Mouse (Mus musculus): ENCODE data around the gene Dhx29. TPM values are rescaled to one million over a fixed set of nuclear protein-coding genes. Genes with fewer than 3 reads are reported as not detected.

Dhx29 gene
- polyA plus RNA-seq, 1 experiment from 2014 or later = 21.3 TPM

DNA sequence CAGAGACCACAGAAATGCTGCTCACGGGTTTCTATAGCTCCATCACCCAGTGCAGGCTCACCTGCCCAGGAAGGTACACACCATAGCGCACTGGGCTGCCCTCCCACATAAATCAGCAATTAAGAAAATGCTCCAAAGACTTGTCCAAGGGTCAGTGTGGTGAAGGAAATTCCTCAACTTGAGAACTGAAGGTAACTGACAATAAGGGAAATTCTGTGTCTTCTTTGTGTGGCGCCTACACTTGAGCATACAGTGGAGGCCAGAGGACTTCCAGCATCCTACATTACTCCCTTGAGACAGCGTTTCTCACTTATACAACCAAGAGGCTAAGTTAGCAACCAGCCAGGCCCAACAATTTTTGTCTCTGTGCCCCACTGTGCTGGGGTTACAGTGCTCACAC, 1.3 kb upstream of the Dhx29 start:
- no peak for ATAC-seq (ENCODE audit: low read depth)
- no peaks in the 10 kb centered on the region for H3K9me3 ChIP-seq (ENCODE audit: control insufficient read depth, low read length)
- H3K36me3 ChIP-seq (ENCODE audit: control insufficient read depth, insufficient read depth, low read length) = peaks cover 19% of the 10 kb centered on the region
- H3K27ac ChIP-seq (replicated peaks; ENCODE audit: low read depth, low read length) = no peak overlapping the region
- H3K9ac ChIP-seq (ENCODE audit: low read depth, low read length) = peak overlapping the region; percentile 86
- H3K4me2 ChIP-seq (ENCODE audit: low read depth, low read length) = peak overlapping the region; percentile 73
- H3K4me3 ChIP-seq (ENCODE audit: low read depth, low read length) = peak overlapping the region; percentile 74
- no peak for DNase-seq (ENCODE audit: low spot score)
- WGBS = 75% methylated on average over 4 of the region's 4 CpGs
- peaks cover 11% of the 10 kb centered on the region for H3K4me1 ChIP-seq (ENCODE audit: control insufficient read depth, insufficient read depth, low read length)
- H3K27me3 ChIP-seq (replicated peaks; ENCODE audit: control insufficient read depth, insufficient read depth, low read length) = no peaks in the 10 kb centered on the region

GRCm38 (mm10) chr13:112926796-112927195, 458 bp upstream of the Dhx29 start:
- no peaks in the 10 kb centered on the region for H3K27me3 ChIP-seq (replicated peaks; ENCODE audit: control insufficient read depth, insufficient read depth, low read length)
- DNase-seq (ENCODE audit: low spot score) (peak; percentile 46), ATAC-seq (ENCODE audit: low read depth) (no peak)
- peaks cover 11% of the 10 kb centered on the region for H3K4me1 ChIP-seq (ENCODE audit: control insufficient read depth, insufficient read depth, low read length)
- peak overlapping the region; percentile 74 for H3K4me3 ChIP-seq (ENCODE audit: low read depth, low read length)
- H3K9ac ChIP-seq (ENCODE audit: low read depth, low read length) = peak overlapping the region; percentile 86
- peak overlapping the region; percentile 86 for H3K27ac ChIP-seq (replicated peaks; ENCODE audit: low read depth, low read length)
- peak overlapping the region; percentile 73 for H3K4me2 ChIP-seq (ENCODE audit: low read depth, low read length)
- no peaks in the 10 kb centered on the region for H3K9me3 ChIP-seq (ENCODE audit: control insufficient read depth, low read length)
- WGBS = under 1% methylated on average over 19 of the region's 19 CpGs
- peaks cover 21% of the 10 kb centered on the region for H3K36me3 ChIP-seq (ENCODE audit: control insufficient read depth, insufficient read depth, low read length)

DNA sequence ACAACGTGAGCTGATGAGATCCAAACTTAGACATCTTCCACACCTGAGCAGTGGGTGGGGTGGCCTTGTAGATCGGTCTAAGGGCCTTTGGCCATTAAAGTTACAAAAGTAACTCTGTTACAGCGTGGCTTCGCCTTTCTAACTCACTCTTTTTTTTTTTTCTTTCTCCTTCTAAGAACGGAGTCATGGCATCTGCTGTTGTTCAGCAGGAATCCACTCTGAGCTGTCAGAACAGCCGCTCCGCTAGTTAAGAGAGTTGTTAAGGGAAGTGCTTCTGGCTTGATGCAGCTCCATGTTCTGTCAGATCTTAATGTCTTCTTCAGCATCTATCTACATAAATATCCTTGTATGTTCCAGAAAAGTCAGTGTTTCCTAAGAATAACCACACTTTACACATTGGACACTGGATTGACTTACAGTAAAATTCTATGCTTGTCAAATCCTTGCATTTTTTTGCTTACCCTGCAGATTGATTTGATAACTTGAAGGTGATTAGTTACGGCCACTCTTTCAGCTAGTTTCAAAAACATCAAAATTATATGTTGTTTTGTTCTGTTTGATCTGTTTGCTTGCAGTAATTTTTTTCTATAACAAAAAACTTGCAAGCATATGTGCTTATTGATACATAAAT, 899 bp downstream of the Dhx29 start:
- H3K27me3 ChIP-seq (replicated peaks; ENCODE audit: control insufficient read depth, insufficient read depth, low read length) = no peaks in the 10 kb centered on the region
- 6% methylated on average over 8 of the region's 8 CpGs for WGBS
- peak overlapping the region; percentile 86 for H3K9ac ChIP-seq (ENCODE audit: low read depth, low read length)
- H3K27ac ChIP-seq (replicated peaks; ENCODE audit: low read depth, low read length) = peak overlapping the region; percentile 86
- ATAC-seq (ENCODE audit: low read depth) = no peak
- H3K4me2 ChIP-seq (ENCODE audit: low read depth, low read length) = peak overlapping the region; percentile 64
- H3K36me3 ChIP-seq (ENCODE audit: control insufficient read depth, insufficient read depth, low read length) = peaks cover 30% of the 10 kb centered on the region
- peaks cover 11% of the 10 kb centered on the region for H3K4me1 ChIP-seq (ENCODE audit: control insufficient read depth, insufficient read depth, low read length)
- peak; percentile 27 for DNase-seq (ENCODE audit: low spot score)
- no peaks in the 10 kb centered on the region for H3K9me3 ChIP-seq (ENCODE audit: control insufficient read depth, low read length)
- peak overlapping the region; percentile 74 for H3K4me3 ChIP-seq (ENCODE audit: low read depth, low read length)

DNA sequence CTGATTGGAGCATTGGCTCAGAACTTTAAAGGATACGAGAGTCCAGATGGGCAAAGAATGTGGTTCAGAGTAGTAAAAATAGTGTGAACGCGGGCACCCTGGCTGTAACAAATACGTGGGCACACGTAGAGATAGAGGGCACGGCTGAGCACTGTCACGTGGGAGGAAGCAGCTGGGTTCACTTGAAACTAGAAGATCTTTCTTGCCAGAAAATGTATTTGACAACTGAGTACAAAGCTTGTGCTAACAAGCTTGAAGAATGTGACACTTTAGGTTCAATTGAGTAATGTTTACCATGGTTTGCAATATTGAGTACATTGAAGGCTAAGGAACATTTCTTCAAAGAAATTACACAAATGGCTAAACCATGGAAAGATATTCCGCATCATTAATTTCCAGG, 10.9 kb downstream of the Dhx29 start:
- Histone ChIP-seq H3K27me3 (replicated peaks; ENCODE audit: control insufficient read depth, insufficient read depth, low read length) (no peaks in the 10 kb centered on the region), H3K36me3 (ENCODE audit: control insufficient read depth, insufficient read depth, low read length) (peaks cover 56% of the 10 kb centered on the region)
- WGBS = 92% methylated on average over 8 of the region's 8 CpGs

GRCm38 (mm10) chr13:112941879-112942330, 14.7 kb downstream of the Dhx29 start:
- 76% methylated on average over 15 of the region's 15 CpGs for WGBS
- no peak overlapping the region for H3K4me3 ChIP-seq (ENCODE audit: low read depth, low read length)

More for the DNA sequence above, 10.9 kb downstream of the Dhx29 start:
- H3K4me1 ChIP-seq (ENCODE audit: control insufficient read depth, insufficient read depth, low read length) = no peaks in the 10 kb centered on the region
- ATAC-seq (ENCODE audit: low read depth) (no peak), DNase-seq (ENCODE audit: low spot score) (no peak)
- H3K9me3 ChIP-seq (ENCODE audit: control insufficient read depth, low read length) = no peaks in the 10 kb centered on the region
- no peak overlapping the region for H3K27ac ChIP-seq (replicated peaks; ENCODE audit: low read depth, low read length)
- H3K4me3 ChIP-seq (ENCODE audit: low read depth, low read length) = no peak overlapping the region
- H3K4me2 ChIP-seq (ENCODE audit: low read depth, low read length) = no peak overlapping the region
- H3K9ac ChIP-seq (ENCODE audit: low read depth, low read length) = no peak overlapping the region

GRCm38 (mm10) chr13:112945312-112945711, 18.1 kb downstream of the Dhx29 start:
- H3K9me3 ChIP-seq (ENCODE audit: control insufficient read depth, low read length) = no peaks in the 10 kb centered on the region
- WGBS = 95% methylated on average over 9 of the region's 9 CpGs
- H3K4me1 ChIP-seq (ENCODE audit: control insufficient read depth, insufficient read depth, low read length) = no peaks in the 10 kb centered on the region
- no peak overlapping the region for H3K4me2 ChIP-seq (ENCODE audit: low read depth, low read length)
- H3K9ac ChIP-seq (ENCODE audit: low read depth, low read length) = no peak overlapping the region
- peaks cover 79% of the 10 kb centered on the region for H3K36me3 ChIP-seq (ENCODE audit: control insufficient read depth, insufficient read depth, low read length)
- DNase-seq (ENCODE audit: low spot score) = no peak
- H3K4me3 ChIP-seq (ENCODE audit: low read depth, low read length) = no peak overlapping the region
- ATAC-seq (ENCODE audit: low read depth) = no peak
- no peaks in the 10 kb centered on the region for H3K27me3 ChIP-seq (replicated peaks; ENCODE audit: control insufficient read depth, insufficient read depth, low read length)
- H3K27ac ChIP-seq (replicated peaks; ENCODE audit: low read depth, low read length) = no peak overlapping the region

More at GRCm38 (mm10) chr13:112941879-112942330, 14.7 kb downstream of the Dhx29 start:
- no peak overlapping the region for H3K4me2 ChIP-seq (ENCODE audit: low read depth, low read length)
- no peak for DNase-seq (ENCODE audit: low spot score)
- H3K9me3 ChIP-seq (ENCODE audit: control insufficient read depth, low read length) = no peaks in the 10 kb centered on the region
- H3K27ac ChIP-seq (replicated peaks; ENCODE audit: low read depth, low read length) = no peak overlapping the region
- H3K9ac ChIP-seq (ENCODE audit: low read depth, low read length) = no peak overlapping the region
- ATAC-seq (ENCODE audit: low read depth) = no peak
- peaks cover 74% of the 10 kb centered on the region for H3K36me3 ChIP-seq (ENCODE audit: control insufficient read depth, insufficient read depth, low read length)
- H3K4me1 ChIP-seq (ENCODE audit: control insufficient read depth, insufficient read depth, low read length) = no peaks in the 10 kb centered on the region
- no peaks in the 10 kb centered on the region for H3K27me3 ChIP-seq (replicated peaks; ENCODE audit: control insufficient read depth, insufficient read depth, low read length)

DNA sequence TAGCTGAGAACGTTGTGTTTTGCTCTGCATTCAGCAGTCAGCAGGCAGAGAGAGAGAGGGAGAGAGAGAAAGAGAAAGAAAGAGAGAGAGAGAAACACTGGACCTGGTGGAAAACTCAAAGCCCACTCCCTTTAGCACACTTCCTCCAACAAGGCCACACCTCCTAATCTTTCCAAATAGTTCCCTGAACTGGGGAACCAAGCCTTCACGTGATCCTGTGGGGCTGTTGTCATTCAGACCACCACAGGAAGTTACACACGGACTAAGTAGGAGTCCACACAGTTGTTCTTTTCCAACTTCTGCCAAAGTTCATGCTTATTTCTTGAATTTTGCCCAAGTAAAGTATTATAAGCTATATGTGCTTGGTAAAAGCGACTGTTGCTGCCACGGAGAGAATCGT, 18.6 kb downstream of the Dhx29 start:
- Histone ChIP-seq H3K4me3 (ENCODE audit: low read depth, low read length) (no peak overlapping the region), H3K4me1 (ENCODE audit: control insufficient read depth, insufficient read depth, low read length) (no peaks in the 10 kb centered on the region), H3K36me3 (ENCODE audit: control insufficient read depth, insufficient read depth, low read length) (peaks cover 85% of the 10 kb centered on the region), H3K27ac (replicated peaks; ENCODE audit: low read depth, low read length) (no peak overlapping the region), H3K9me3 (ENCODE audit: control insufficient read depth, low read length) (no peaks in the 10 kb centered on the region), H3K9ac (ENCODE audit: low read depth, low read length) (no peak overlapping the region), H3K4me2 (ENCODE audit: low read depth, low read length) (no peak overlapping the region), H3K27me3 (replicated peaks; ENCODE audit: control insufficient read depth, insufficient read depth, low read length) (no peaks in the 10 kb centered on the region)
- ATAC-seq (ENCODE audit: low read depth) (no peak), DNase-seq (ENCODE audit: low spot score) (no peak)
- WGBS = 88% methylated on average over 6 of the region's 6 CpGs

- Histone ChIP-seq H3K9ac (ENCODE audit: low read depth, low read length) (no peak overlapping the region), H3K9me3 (ENCODE audit: control insufficient read depth, low read length) (no peaks in the 10 kb centered on the region), H3K4me1 (ENCODE audit: control insufficient read depth, insufficient read depth, low read length) (no peaks in the 10 kb centered on the region), H3K36me3 (ENCODE audit: control insufficient read depth, insufficient read depth, low read length) (peaks cover 82% of the 10 kb centered on the region), H3K27ac (replicated peaks; ENCODE audit: low read depth, low read length) (no peak overlapping the region), H3K4me3 (ENCODE audit: low read depth, low read length) (no peak overlapping the region), H3K27me3 (replicated peaks; ENCODE audit: control insufficient read depth, insufficient read depth, low read length) (no peaks in the 10 kb centered on the region), H3K4me2 (ENCODE audit: low read depth, low read length) (no peak overlapping the region)
- WGBS = 90% methylated on average over 8 of the region's 8 CpGs
- DNase-seq (ENCODE audit: low spot score) (no peak), ATAC-seq (ENCODE audit: low read depth) (no peak)
Measured at GRCm38 (mm10) chr13:112954067-112954466, 26.8 kb downstream of the Dhx29 start.

DNA sequence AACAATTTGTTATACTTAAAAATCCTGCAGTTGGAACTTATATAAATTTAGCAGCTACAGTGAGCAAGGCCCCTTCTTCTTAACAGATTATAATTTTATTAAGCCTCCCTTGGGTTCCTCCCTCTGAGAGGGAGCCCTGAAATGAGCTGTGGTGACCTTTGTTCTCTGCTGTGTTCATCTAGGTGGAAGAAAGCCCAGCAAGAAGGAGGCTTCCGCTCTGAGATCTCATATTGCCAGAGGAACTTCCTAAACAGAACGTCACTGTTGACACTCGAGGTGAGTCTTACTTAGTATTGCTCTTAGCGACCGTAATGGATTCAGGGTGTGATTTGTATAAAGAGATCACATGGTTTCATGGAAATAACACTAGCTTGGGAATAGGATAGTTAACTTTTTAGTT, 35.8 kb downstream of the Dhx29 start:
- H3K4me2 ChIP-seq (ENCODE audit: low read depth, low read length) = no peak overlapping the region
- 79% methylated on average over 5 of the region's 5 CpGs for WGBS
- H3K4me1 ChIP-seq (ENCODE audit: control insufficient read depth, insufficient read depth, low read length) = no peaks in the 10 kb centered on the region
- H3K36me3 ChIP-seq (ENCODE audit: control insufficient read depth, insufficient read depth, low read length) = peaks cover 58% of the 10 kb centered on the region
- H3K4me3 ChIP-seq (ENCODE audit: low read depth, low read length) = no peak overlapping the region
- no peaks in the 10 kb centered on the region for H3K9me3 ChIP-seq (ENCODE audit: control insufficient read depth, low read length)
- no peak overlapping the region for H3K27ac ChIP-seq (replicated peaks; ENCODE audit: low read depth, low read length)
- no peak overlapping the region for H3K9ac ChIP-seq (ENCODE audit: low read depth, low read length)
- DNase-seq (ENCODE audit: low spot score) (no peak), ATAC-seq (ENCODE audit: low read depth) (no peak)
- no peaks in the 10 kb centered on the region for H3K27me3 ChIP-seq (replicated peaks; ENCODE audit: control insufficient read depth, insufficient read depth, low read length)

Data from embryonic facial prominence, embryonic 14.5 days (tissue).